Mouse (Mus musculus): ENCODE data around the gene Hdhd5. TPM values are rescaled to one million over a fixed set of nuclear protein-coding genes. Genes with fewer than 3 reads are reported as not detected.

The Hdhd5 gene
- total RNA-seq (2014; fragmentation: Nextera tagmentation): 7.4 and 9.6 TPM in 2 replicates
- total RNA-seq (2017): 3.6 and 4.7 TPM in 2 replicates

- peak; percentile 98 for ATAC-seq (replicated peaks; ENCODE audit: poor library complexity, severe bottlenecking)
These were observed at the start of gene Hdhd5 for GRCm38 (mm10) chr6:120531020-120531965. Hdhd5 (minus strand) TSS chr6:120531319.

DNA sequence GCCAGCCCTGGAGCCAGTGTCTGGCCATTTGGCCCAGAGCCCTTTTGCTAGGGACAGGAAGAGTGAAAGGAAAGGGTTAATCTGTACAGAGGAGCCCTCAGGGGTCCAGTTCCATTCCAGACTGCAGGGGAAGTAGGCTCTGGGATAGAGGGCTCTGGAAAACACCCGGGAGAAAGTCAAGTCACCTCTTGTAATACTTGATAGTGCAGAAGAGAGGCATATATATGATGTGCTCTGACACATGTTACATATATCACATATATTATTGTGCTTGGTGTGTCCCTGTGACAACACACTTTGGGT lies 49.5 kb upstream of the Hdhd5 start:
- ATAC-seq (replicated peaks; ENCODE audit: poor library complexity, severe bottlenecking): no peak

DNA sequence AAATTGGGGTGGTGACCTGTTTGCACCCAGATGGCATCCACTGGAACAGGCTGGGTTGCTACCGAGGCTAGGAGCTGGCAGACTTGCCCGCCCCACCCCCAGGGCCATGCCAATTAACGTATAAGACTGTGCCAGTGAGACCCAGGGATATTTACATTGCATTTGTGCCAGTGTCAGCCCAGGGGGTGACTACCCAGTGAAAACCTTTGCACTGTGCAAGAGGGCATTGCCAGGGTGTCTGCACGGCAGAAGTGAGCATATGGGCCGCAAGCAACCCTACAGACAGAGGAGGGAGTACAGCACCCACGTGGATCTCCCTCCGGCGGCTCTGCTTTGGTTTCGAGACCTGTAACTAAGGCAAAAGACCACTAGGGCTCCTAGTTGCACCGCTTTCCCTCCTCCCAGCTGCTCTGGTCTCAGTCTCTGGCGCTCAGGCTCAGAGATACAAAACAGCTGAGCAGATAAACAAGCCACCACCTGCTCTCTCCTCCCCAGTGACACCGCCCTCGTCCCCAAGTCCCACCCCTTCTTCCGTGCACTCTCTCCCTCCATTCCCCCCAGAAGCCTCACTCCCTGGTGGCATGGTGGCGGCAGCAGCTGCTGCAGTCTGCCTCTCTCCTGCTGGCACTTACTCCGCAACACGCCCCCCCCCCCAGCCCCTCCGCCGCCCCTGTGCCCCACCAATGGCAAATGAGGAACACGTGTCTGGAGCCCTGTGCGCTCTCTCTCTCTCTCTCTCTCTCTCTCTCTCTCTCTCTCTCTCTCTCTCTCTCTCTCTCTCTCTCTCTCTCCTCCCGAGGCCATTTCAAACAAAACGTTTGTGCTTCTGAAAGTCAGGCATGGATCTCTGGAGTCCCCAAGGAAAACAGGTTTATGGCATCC lies 49.0 kb upstream of the Hdhd5 start:
- peak; percentile 86 for ATAC-seq (replicated peaks; ENCODE audit: poor library complexity, severe bottlenecking)

- 0 out of 2 replicates have a peak, but pooled peaks have one; percentile 17 for ATAC-seq (replicated peaks; ENCODE audit: poor library complexity, severe bottlenecking)
These were observed 48.2 kb upstream of the Hdhd5 start for GRCm38 (mm10) chr6:120579110-120579830.

GRCm38 (mm10) chr6:120578471-120578870 lies 47.4 kb upstream of the Hdhd5 start:
- ATAC-seq (replicated peaks; ENCODE audit: poor library complexity, severe bottlenecking): no peak

- ATAC-seq (replicated peaks; ENCODE audit: poor library complexity, severe bottlenecking): no peak
These were observed 41.3 kb upstream of the Hdhd5 start for GRCm38 (mm10) chr6:120572372-120572771.

DNA sequence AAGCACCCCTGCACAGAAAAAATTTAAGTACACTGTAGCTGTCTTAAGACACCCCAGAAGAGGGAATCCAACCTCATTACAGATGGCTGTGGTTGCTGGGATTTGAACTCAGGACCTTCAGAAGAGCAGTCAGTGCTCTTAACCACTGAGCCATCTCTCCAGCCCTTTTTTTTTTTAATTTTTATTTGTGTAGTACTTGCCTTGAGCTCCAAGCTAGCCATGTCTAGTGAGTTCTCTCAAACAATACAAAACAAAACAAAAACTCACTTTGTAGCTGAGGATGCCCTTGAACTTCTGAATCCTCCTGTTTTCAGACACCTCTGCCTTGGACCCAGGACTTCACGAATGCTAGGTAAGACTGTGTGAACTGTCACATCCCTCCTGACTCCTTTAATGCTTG lies 37.1 kb upstream of the Hdhd5 start:
- ATAC-seq (replicated peaks; ENCODE audit: poor library complexity, severe bottlenecking): no peak

GRCm38 (mm10) chr6:120566911-120567909 lies 36.1 kb upstream of the Hdhd5 start:
- ATAC-seq (replicated peaks; ENCODE audit: poor library complexity, severe bottlenecking): peak; percentile 98

- ATAC-seq (replicated peaks; ENCODE audit: poor library complexity, severe bottlenecking): no peak
These were observed 25.5 kb upstream of the Hdhd5 start for GRCm38 (mm10) chr6:120556641-120557040.

DNA sequence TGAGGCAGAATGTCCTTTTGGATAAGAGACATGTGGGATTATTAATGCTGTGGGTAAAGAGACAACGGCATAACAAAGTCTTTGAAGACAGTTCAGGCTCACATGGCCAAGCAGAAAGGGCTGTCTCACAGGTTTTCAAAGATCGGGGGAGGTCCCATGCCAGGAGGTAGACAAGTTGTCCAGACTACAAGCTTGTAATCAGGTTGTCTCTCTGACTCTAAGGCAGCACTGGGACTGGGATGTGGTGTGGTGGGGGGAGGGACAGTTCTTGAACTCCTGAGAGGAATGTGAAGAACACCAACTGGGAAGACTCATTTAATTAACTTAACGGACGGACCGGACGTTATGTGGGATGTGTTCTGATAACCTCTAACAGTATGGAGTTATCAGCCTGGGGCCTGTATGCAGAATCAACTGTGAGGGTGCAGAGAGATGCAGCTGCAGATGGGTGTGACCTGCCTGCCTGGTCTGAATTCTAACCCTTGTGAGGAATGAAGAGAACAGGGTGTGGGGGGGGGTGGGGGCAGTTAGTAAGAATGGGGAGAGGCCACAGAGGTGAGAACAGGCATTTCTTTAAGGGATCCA lies 25.0 kb upstream of the Hdhd5 start:
- ATAC-seq (replicated peaks; ENCODE audit: poor library complexity, severe bottlenecking): no peak

DNA sequence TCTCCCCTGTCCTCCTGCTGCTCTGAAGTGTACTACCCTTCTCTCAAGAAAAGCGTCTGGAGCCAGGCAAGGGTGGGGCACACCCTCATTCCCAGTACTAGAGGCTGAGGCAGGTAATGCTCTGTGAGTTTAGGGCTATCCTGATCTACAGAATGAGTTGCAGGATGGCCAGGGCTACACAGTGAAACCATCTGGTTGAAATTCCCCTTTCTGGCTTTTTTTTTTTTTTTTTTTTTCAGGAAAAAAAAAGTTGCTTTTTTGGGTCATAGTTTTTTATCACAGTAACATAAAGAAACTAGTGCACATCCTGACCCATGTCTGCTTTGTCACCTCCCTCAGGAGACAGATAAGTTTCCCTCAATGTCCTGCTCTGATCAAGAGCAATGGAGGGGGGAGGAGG lies 24.0 kb upstream of the Hdhd5 start:
- no peak for ATAC-seq (replicated peaks; ENCODE audit: poor library complexity, severe bottlenecking)

DNA sequence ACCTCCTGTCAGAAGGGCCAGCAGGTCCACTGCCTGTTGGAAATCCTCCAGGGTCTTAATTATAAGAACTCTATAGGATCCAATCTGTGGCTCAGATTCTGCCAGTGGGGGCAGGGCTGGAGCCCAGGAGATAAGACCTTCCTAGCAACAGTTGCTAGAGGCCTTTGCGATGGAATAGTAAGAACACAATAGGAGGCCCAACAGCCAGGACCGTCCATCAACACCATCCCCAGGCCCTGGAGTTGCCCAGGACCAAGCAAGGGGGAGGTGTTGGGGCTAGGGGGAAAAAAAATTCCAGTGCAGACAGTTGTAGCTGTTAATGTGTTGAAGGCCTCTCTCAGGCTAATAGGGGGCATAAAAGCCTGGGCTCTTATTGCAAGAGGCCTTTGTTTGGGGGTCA lies 19.1 kb upstream of the Hdhd5 start:
- no peak for ATAC-seq (replicated peaks; ENCODE audit: poor library complexity, severe bottlenecking)

DNA sequence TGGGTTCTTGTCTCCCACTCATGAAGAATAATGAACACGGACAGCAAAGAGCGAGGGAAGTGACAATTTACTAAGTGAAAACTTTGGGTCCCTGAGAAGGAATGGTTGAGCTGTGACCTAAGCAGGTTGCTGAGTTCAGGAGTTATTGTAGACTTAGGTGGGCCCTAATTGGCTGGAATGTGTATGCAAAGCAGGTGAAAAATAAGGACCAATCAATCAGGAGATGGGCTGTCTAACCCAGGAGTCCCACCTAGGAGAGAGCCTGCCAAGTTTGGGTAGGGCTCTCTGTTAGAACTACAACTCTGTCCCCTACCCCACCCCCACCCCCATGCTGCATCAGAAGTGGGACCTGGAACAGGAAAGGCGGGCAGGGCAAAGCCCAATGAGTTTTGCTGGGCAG lies 17.5 kb upstream of the Hdhd5 start:
- no peak for ATAC-seq (replicated peaks; ENCODE audit: poor library complexity, severe bottlenecking)

DNA sequence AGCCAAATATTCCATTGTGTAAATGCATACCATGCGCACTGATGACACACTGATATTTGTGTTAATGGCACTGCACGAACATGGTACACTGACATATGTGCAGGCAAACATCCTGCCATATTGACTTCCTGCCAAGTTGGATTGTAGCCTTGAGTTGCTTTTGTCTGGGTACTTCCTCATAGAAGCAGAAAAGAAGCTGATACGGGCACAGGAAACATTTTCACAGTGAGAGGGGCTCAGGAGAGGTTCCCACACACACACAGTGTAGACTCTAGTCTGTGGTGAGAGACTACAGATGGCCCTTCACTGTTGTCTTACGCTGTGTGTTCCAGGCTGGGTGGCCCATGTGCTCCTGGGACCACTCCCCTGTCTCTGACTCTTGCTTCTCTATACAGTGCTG lies 15.9 kb upstream of the Hdhd5 start:
- ATAC-seq (replicated peaks; ENCODE audit: poor library complexity, severe bottlenecking): peak; percentile 44

- no peak for ATAC-seq (replicated peaks; ENCODE audit: poor library complexity, severe bottlenecking)
These were observed 15.2 kb upstream of the Hdhd5 start for GRCm38 (mm10) chr6:120546292-120546691.

DNA sequence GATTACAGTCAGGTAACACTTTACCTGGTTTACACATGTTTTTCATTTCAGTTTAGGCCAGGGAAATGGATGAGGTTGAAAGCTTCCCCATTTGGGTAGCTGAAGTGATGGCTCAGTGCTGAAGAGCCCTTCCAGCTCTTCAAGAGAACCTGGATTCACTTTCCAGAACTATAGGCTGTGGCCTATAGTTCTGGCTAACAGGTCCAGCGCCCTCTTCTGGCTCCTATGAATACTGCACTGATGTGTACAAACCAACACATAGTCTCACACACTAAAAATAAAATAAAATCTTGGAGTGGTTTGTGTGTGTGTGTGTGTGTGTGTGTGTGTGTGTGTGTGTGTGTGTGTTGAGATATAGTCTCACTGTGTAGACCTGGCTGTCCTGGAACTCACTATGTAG lies 10.9 kb upstream of the Hdhd5 start:
- ATAC-seq (replicated peaks; ENCODE audit: poor library complexity, severe bottlenecking): no peak

DNA sequence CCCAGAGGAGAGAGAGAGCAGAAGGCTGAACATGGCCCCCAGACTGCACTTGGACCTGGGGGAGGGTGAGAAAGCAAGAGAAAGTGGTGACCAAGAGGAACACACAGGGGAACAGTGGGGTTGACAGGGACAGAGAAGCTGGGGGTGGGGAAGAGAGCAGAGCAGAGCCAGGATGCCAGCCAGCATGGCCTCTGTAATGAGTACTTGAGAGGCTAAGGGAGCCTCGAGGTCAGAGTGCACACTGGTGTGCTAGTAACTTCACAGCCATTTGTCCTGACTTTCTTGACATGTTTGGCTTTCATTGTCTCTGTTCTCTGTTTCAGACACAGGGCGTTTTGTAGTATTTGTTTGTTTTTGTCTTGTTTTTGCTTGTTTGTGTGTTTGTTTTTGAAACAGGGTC lies 10.3 kb upstream of the Hdhd5 start:
- ATAC-seq (replicated peaks; ENCODE audit: poor library complexity, severe bottlenecking): no peak

DNA sequence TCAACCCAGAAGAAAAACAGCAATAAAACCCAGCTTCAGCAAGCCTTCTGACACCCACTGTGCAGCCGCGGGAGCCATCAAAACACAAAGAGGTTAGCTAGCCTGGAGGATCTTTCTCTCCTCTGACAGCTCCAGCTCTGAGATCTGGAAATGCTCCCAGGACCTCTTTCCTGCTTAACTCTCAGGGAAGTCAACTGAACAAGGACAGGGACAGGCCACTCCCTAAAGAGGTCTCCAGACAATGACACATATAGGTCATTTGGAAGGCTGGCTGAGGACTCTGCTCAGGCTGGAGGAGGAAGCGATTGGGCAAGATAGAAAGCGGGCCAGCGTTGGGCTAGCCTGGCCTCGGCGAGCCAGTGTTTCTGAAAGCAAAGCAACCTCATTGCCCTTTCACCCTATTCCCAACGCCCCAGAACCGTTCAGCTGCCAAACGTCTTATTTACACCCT lies 8.7 kb upstream of the Hdhd5 start:
- peak; percentile 68 for ATAC-seq (replicated peaks; ENCODE audit: poor library complexity, severe bottlenecking)

Data from granulocyte monocyte progenitor cell, adult 5-6 weeks (primary cell).